Mouse (Mus musculus): Measurements from ENCODE around the gene RPS10-NUDT3. TPM values are rescaled to one million over a fixed set of nuclear protein-coding genes. Genes with fewer than 3 reads are reported as not detected.

The RPS10-NUDT3 gene
- polyA plus RNA-seq, 1 experiment from 2014 or later, result not detected

DNA sequence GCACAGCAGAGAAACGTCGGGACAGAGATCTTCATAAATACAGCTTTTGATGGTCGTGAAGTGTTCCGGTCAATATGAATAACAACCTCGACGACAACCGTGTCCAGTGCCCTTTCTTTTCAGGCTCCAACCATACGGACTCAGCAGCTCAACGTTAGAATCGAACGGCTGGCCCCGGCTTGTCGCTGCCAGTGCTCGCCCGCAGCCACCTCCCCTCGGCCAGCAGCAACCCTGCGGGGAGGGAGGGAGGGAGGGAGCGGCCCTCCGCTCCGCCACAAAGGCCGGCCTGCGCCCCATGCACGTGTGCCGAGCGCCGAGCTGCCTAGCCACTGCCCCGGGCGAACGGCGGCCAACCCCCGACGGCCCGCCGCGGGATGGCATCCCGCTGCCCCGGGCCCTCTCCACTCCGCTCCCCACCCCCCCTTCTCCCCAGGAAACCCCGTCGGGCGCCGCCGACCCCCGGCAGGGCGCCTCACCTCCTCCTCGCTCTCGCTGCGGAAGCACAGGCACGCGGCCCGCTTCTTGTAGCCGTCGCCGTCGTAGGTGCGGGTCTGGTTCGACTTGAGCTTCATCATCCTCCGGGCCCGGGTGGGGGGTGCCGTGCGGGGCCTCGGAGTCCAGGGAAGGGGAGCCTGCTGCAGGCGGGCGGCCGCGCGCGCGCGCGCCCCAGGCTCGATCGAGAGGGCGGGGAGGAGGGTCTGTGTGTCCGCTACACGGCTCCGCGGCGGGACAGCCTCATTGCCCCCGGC lies 12.2 kb downstream of the RPS10-NUDT3 start:
- ATAC-seq, result peak; percentile 35
- Histone ChIP-seq H3K36me3 (peaks cover 8% of the 10 kb centered on the region), H3K4me3 (replicated peaks) (peak overlapping the region; percentile 94), H3K9ac (replicated peaks) (peak overlapping the region; percentile 99), H3K27ac (peak overlapping the region; percentile 99), H3K4me2 (replicated peaks) (peak overlapping the region; percentile 68), H3K9me3 (no peaks in the 10 kb centered on the region), H3K4me1 (replicated peaks) (peaks cover 51% of the 10 kb centered on the region), H3K27me3 (no peaks in the 10 kb centered on the region)
- under 1% methylated on average over 65 of the region's 80 CpGs for WGBS

DNA sequence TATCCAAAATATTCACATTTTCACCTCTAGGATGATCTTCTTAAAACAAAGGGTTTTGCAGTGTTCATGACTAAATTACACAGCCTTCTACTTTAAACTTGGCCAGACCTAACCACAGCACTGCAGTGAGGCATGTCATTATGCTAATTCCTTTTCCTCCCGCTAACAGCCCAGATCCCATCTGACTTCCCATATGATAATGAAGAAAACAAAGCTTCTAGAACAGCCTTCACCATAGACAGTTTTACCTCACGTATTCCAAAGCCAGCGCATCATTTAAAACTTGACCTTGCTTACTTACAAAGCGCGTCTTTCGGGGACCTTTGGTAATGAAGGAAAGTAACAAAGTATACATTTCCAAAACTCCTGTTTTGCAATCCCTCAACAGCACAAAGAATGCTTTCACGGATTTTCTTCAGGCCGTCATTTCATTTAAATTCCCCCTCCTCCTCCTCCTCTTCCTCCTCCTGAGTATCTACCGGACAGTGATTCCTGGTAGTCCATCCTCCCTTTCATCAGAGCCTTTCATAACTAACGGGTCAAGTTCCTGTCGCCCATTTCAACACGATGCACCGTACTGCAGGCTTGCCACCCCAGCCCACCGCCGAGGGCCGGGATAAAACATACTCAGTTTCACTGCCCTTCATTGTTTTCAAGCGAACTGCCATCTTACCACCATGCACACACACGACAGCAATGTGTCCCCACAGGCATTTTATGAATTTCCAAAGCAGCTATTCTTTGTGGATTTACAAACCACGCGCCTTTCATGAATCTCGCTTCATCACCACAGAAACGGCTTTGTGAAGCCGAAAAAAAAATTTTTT lies 13.1 kb downstream of the RPS10-NUDT3 start:
- Histone ChIP-seq H3K4me2 (replicated peaks) (peak overlapping the region; percentile 68), H3K27me3 (no peaks in the 10 kb centered on the region), H3K4me3 (replicated peaks) (peak overlapping the region; percentile 94), H3K36me3 (peaks cover 16% of the 10 kb centered on the region), H3K4me1 (replicated peaks) (peaks cover 50% of the 10 kb centered on the region), H3K27ac (peak overlapping the region; percentile 99), H3K9me3 (0 out of 2 replicates have a peak, but pooled peaks cover 3% of the 10 kb centered on the region), H3K9ac (replicated peaks) (peak overlapping the region; percentile 99)
- ATAC-seq, result peak; percentile 41
- WGBS, result 2% methylated on average over 23 of the region's 23 CpGs

DNA sequence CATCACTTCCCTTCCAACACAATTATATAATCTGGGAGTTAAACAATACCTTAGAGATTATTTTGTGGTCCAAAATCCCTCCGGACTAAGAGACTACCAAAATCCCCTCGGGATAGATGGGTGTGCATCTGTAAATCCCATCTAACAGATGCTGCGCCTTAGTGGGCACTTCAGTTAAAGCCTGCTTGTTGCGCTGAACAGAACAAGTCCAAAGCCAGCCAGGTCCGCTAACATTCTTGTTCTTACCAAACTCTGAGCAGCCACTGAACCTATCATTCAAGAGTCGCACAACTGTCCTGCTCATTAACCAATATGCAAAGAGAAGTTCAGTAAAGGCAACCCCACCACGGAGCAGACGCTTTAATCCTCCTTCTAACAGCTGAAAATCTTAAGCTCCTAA lies 13.9 kb downstream of the RPS10-NUDT3 start:
- 0 out of 2 replicates have a peak, but pooled peaks cover 3% of the 10 kb centered on the region for H3K9me3 ChIP-seq
- H3K9ac ChIP-seq (replicated peaks), result peak overlapping the region; percentile 99
- peak overlapping the region; percentile 99 for H3K27ac ChIP-seq
- 25% methylated on average over 8 of the region's 8 CpGs for WGBS
- no peak for ATAC-seq
- H3K36me3 ChIP-seq, result peaks cover 21% of the 10 kb centered on the region
- H3K4me3 ChIP-seq (replicated peaks), result peak overlapping the region; percentile 94
- H3K4me1 ChIP-seq (replicated peaks), result peaks cover 44% of the 10 kb centered on the region
- peak overlapping the region; percentile 68 for H3K4me2 ChIP-seq (replicated peaks)
- no peaks in the 10 kb centered on the region for H3K27me3 ChIP-seq

DNA sequence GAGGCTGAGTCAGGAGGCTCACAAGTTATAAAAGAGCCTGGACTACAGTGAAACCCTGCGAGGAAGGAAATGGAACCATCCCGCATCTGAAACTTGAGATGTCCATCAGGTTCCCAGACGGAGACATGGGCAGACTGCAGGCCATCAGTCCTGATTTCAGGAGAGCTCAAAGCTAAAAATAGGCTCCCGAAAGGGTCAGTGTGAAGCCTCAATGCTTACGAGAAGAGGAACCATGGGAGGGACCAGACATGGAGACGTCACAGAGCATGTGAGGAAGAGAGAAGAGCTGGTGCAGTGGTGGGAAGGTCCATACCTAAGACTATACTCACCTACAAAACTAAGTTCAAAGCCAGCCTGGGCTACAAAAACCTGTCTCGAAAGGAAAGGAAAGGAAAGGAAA lies 19.6 kb downstream of the RPS10-NUDT3 start:
- Histone ChIP-seq H3K4me1 (replicated peaks) (peaks cover 64% of the 10 kb centered on the region), H3K4me2 (replicated peaks) (no peak overlapping the region), H3K9me3 (0 out of 2 replicates have a peak, but pooled peaks cover 3% of the 10 kb centered on the region), H3K4me3 (replicated peaks) (no peak overlapping the region), H3K27ac (no peak overlapping the region), H3K36me3 (peaks cover 27% of the 10 kb centered on the region), H3K27me3 (no peaks in the 10 kb centered on the region), H3K9ac (replicated peaks) (no peak overlapping the region)
- no peak for ATAC-seq
- WGBS, result 85% methylated on average over 7 of the region's 7 CpGs

DNA sequence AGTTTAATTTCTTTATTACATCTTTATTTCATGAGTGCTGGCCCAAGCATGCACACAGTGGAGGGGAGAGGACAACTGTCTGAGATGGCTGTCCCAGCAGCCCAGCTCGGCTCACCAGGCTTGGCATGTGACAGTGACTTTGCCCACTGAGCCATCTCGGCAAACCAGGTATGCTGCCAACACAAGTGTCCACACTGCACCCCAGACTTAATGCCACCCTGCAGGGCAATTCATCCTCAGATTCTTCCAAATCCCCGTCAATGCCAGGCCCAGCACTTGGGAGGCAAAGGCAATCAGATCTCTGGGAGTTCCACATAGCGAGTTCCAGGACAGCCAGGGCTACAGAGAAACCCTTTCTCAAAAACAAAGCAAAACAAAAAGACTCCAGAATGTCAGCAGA lies 22.0 kb downstream of the RPS10-NUDT3 start:
- 76% methylated on average over 4 of the region's 4 CpGs for WGBS
- no peak overlapping the region for H3K27ac ChIP-seq
- H3K36me3 ChIP-seq, result peaks cover 25% of the 10 kb centered on the region
- 0 out of 2 replicates have a peak, but pooled peaks cover 3% of the 10 kb centered on the region for H3K9me3 ChIP-seq
- peaks cover 46% of the 10 kb centered on the region for H3K4me1 ChIP-seq (replicated peaks)
- 0 out of 2 replicates have a peak overlapping the region, but pooled peaks have one; percentile 8 for H3K9ac ChIP-seq (replicated peaks)
- H3K4me3 ChIP-seq (replicated peaks), result no peak overlapping the region
- no peak overlapping the region for H3K4me2 ChIP-seq (replicated peaks)
- ATAC-seq, result no peak
- no peaks in the 10 kb centered on the region for H3K27me3 ChIP-seq

DNA sequence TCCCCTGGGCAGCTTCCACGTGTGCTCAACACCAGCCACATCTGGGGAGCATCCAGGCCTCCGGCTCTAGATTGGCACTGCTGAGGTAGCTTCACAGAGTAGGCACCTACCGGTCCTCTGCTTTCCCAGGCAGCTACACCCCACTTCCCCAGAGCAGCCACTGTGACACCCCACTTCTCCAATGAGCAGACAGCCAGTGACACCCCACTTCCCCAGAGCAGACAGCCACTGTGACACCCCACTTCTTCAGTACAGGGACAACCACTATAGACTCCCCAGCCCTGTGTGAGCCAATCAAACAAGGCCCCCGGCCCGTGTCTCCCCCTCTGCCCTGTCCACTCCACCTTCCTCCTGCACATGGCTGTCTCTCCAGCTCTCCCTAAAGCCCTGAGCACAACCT lies 23.0 kb downstream of the RPS10-NUDT3 start:
- H3K4me3 ChIP-seq (replicated peaks), result no peak overlapping the region
- H3K4me2 ChIP-seq (replicated peaks), result no peak overlapping the region
- ATAC-seq, result no peak
- no peak overlapping the region for H3K9ac ChIP-seq (replicated peaks)
- no peaks in the 10 kb centered on the region for H3K27me3 ChIP-seq
- peaks cover 17% of the 10 kb centered on the region for H3K36me3 ChIP-seq
- peaks cover 46% of the 10 kb centered on the region for H3K4me1 ChIP-seq (replicated peaks)
- WGBS, result 80% methylated on average over 5 of the region's 5 CpGs
- no peak overlapping the region for H3K27ac ChIP-seq
- H3K9me3 ChIP-seq, result no peaks in the 10 kb centered on the region

DNA sequence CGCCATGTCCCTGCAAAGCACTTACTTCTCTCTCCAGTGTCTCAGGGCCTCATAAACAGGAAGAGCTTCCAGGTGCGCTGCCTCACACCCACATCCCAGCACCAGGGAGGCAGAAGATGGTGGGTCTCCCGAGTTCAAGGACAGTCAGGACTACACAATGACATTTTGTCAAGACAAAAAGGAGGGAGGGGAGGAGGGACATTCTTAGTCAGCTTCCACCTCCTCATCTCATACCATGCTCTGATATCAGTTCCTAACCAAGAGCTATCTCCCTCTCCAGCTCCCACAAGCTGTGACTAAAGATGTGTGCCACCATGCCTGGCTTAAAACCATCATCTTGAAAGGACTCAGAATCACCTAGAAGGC lies 23.5 kb downstream of the RPS10-NUDT3 start:
- ATAC-seq, result no peak
- H3K4me1 ChIP-seq (replicated peaks), result peaks cover 50% of the 10 kb centered on the region
- 76% methylated on average over 3 of the region's 3 CpGs for WGBS

DNA sequence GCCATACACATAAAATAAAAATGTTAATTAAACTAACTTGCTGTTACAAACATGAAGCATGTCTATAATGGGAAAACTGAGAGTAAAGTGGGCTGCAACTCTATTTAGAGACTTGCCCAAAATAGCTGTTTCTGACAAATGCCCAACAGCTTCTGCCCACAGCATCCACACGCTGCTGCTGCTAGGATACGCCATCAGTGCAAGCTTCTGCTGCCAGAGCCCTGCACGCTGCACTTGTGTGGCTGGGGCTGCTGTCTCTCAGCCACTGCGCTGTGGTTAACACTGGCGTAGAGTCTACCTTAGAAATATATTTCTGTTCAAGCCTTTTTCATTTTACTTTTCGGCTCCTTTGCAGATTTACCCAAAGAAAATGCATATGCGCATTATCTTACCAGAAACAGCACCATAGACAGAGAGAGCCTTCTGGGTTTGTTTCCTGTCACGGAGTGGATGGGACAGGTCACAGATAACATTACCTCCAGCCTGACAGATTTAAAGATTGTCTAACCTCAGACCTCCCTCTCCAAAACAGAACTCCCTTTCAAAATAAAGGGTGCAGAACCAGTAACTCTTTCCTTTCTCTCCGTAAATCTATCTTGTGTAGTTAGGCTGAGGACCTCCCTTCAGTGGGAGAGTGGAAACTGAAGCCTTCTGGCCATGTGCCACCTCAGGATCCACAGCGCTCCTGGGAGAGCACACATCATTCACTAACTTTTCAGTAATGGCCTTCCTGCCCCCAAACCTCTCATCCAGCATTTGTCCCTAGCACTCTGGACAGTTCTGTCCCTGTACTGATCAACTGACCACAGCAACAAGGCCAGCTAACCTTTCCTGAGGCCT lies 24.1 kb downstream of the RPS10-NUDT3 start:
- Histone ChIP-seq H3K27ac (no peak overlapping the region; the same call in 1 of the 2 replicates), H3K9me3 (no peaks in the 10 kb centered on the region), H3K36me3 (0 out of 2 replicates have a peak, but pooled peaks cover 10% of the 10 kb centered on the region), H3K27me3 (no peaks in the 10 kb centered on the region), H3K4me2 (replicated peaks) (no peak overlapping the region), H3K4me3 (replicated peaks) (no peak overlapping the region), H3K4me1 (replicated peaks) (peaks cover 57% of the 10 kb centered on the region), H3K9ac (replicated peaks) (no peak overlapping the region)
- 82% methylated on average over 10 of the region's 10 CpGs for WGBS
- ATAC-seq, result no peak

More for the DNA sequence above, 23.5 kb downstream of the RPS10-NUDT3 start:
- no peaks in the 10 kb centered on the region for H3K9me3 ChIP-seq
- H3K9ac ChIP-seq (replicated peaks), result no peak overlapping the region
- H3K4me3 ChIP-seq (replicated peaks), result no peak overlapping the region
- H3K27me3 ChIP-seq, result no peaks in the 10 kb centered on the region
- H3K4me2 ChIP-seq (replicated peaks), result no peak overlapping the region
- no peak overlapping the region; the same call in 1 of the 2 replicates for H3K27ac ChIP-seq
- H3K36me3 ChIP-seq, result peaks cover 12% of the 10 kb centered on the region; the same call in 1 of the 2 replicates

DNA sequence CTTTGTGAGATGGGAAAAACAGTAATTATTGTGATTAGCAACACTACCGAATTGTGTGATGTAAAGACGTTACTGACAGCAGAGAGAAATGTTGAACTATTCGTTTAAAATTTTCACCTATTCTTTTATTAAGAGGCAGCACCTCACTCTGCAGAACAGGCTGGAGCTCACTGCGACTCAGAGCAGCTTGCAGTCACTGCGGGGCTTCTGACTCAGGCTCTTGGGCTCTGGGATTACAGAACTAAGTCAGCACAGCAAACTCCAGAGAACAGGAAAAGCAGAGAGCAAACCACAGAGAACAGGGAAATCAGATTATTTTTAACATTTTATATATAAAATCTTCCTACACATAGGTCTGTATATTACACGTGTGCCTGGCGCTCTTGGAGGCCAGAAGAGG lies 25.4 kb downstream of the RPS10-NUDT3 start:
- H3K4me3 ChIP-seq (replicated peaks), result no peak overlapping the region
- no peak for ATAC-seq
- WGBS, result 91% methylated on average over 7 of the region's 7 CpGs
- H3K4me2 ChIP-seq (replicated peaks), result no peak overlapping the region
- 0 out of 2 replicates have a peak, but pooled peaks cover 10% of the 10 kb centered on the region for H3K36me3 ChIP-seq
- no peak overlapping the region for H3K9ac ChIP-seq (replicated peaks)
- no peaks in the 10 kb centered on the region for H3K9me3 ChIP-seq
- H3K27me3 ChIP-seq, result no peaks in the 10 kb centered on the region
- H3K4me1 ChIP-seq (replicated peaks), result peaks cover 59% of the 10 kb centered on the region
- H3K27ac ChIP-seq, result no peak overlapping the region

DNA sequence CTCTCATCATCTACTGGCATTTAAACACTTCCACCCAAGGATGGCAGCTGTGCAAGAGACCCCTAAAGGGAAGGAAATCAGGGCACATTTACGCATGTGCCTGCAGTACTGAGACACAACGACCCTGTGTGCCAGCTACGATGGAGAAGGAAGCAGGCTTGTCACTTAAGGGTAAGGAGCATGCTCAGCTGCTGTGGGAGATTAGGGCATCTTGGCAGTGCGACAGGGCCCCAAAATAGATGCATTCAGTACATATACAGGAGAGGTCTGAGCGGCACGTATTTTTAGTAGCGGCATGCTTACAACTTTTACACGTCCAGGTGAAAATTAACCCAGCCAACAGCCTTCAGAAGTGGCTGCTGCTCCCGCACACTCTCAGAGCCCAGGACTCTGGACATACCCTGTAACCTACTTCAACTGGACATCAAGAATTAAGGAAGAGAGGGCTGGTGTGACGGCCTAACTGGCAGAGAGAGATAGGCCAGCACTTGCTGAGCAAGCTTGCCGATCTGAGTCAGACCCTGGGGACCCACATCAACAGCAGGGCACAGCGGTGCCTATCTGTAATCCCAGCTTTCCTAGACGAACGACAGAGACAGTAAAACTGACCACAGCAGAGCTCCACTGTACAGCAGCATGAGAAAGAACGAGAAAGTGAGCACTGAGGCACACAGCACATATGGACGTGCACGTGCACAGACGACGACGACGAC lies 31.3 kb downstream of the RPS10-NUDT3 start:
- peaks cover 66% of the 10 kb centered on the region for H3K4me1 ChIP-seq (replicated peaks)
- no peak overlapping the region for H3K9ac ChIP-seq (replicated peaks)
- H3K9me3 ChIP-seq, result no peaks in the 10 kb centered on the region
- 79% methylated on average over 21 of the region's 21 CpGs for WGBS
- no peak overlapping the region for H3K4me2 ChIP-seq (replicated peaks)
- peaks cover 11% of the 10 kb centered on the region; the same call in 1 of the 2 replicates for H3K36me3 ChIP-seq
- no peak for ATAC-seq
- H3K27ac ChIP-seq, result peak overlapping the region; percentile 44; the same call in 1 of the 2 replicates
- H3K27me3 ChIP-seq, result no peaks in the 10 kb centered on the region
- no peak overlapping the region for H3K4me3 ChIP-seq (replicated peaks)

DNA sequence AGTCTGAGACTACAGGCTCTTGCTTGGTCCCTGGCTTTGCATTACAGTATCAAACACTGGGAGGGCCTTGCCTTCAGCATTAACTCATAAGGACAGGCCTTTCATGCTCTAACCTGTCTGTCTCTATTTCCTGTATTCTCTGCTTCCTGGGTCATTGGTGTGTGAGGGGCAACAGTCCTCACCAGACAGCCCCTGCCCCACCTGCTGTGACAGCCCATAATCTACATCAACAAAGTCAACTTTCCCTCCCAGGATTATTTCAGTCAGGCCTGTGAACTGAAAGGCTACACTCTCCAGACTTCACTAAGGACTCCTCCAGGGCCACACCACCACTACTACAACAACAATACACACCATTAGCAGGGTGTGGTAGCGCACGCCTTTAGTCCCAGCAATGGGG lies 32.0 kb downstream of the RPS10-NUDT3 start:
- Histone ChIP-seq H3K9me3 (no peaks in the 10 kb centered on the region), H3K27me3 (no peaks in the 10 kb centered on the region), H3K4me3 (replicated peaks) (no peak overlapping the region), H3K9ac (replicated peaks) (no peak overlapping the region), H3K4me1 (replicated peaks) (peaks cover 66% of the 10 kb centered on the region), H3K27ac (no peak overlapping the region), H3K4me2 (replicated peaks) (no peak overlapping the region), H3K36me3 (peaks cover 7% of the 10 kb centered on the region; the same call in 1 of the 2 replicates)
- 98% methylated on average over 2 of the region's 2 CpGs for WGBS
- no peak for ATAC-seq

All from midbrain, embryonic 13.5 days (tissue).